Mouse (Mus musculus): Measurements from ENCODE around the gene Ndp.

The Ndp gene

DNA sequence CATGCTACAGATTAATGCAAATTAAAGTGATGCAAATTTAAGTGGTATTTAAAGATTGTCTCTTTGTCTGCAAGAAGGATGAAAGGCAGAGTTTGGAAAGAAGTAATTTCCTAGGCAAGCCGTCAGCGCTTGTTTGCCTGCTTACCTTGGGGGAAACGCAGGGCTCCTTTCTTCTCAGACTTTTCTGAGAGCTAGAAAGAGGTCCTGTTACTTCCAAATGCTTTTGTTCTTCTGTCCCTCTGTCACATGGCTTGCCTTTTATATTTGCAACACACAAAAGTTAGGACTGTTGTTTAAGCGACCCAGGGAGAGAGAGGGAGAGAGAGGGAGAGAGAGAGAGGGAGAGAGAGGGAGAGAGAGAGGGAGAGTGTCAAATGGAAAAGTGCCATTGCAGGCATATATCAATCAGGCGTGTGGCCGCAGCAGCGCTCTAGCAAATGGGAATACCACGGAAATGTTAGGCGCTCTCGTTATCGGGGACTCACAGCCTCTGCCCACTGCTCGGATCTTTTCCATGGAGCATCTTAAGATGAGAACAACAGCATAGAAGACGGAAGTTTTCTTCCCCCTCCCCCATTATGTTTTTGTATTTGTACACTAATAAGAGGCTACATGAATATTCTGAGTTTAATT is at the start of gene Ndp:
Ndp (minus strand) TSS at position 534 of the 633 bp plus-strand sequence.
- no peak for DNase-seq

- no peak for DNase-seq
These were observed 43.2 kb upstream of the Ndp start for GRCm38 (mm10) chrX:16954767-16955166.

DNA sequence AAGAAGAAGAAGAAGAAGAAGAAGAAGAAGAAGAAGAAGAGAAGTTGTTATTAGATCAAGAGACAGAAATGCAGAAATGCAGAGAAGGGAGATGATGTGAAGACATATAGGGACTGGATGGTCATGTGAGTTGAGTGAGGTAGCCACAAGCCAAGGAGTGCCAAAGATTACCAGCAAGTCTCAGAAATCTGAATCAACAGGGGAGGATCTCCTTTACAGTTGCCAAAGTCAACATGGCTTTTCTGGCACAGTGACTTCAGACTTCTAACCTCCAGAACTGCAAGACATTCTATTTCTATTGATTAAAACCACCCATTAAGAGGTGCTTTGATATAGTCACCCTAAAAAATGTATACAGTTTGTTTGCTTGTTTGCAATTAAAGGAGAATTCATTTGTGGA is 6.4 kb upstream of the Ndp start:
- no peak for DNase-seq

GRCm38 (mm10) chrX:16913118-16913517 is 1.5 kb upstream of the Ndp start:
- no peak for DNase-seq

DNA sequence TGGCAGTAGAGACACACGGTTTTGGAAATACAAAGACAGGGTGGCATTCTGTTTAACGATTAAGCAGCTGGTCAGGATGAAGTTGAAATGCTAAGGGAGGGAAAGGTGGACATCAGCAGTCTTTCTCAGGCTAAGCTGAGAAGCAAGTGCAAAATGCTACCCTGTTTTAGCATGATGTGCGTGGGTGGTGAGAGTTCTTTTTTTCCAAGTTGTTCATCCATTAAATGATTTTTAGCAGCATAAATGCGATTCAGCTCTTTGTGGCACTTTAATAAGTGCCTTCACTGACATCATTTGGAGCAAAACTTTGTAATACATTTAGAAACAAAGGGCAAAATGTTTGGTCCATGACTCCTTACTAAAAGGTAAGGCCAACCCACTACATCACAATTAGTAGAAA is 337 bp upstream of the Ndp start:
- DNase-seq, result no peak

GRCm38 (mm10) chrX:16910211-16911095 is 1.1 kb downstream of the Ndp start:
- DNase-seq, result no peak

GRCm38 (mm10) chrX:16908652-16909051 is 2.9 kb downstream of the Ndp start:
- DNase-seq, result no peak

DNA sequence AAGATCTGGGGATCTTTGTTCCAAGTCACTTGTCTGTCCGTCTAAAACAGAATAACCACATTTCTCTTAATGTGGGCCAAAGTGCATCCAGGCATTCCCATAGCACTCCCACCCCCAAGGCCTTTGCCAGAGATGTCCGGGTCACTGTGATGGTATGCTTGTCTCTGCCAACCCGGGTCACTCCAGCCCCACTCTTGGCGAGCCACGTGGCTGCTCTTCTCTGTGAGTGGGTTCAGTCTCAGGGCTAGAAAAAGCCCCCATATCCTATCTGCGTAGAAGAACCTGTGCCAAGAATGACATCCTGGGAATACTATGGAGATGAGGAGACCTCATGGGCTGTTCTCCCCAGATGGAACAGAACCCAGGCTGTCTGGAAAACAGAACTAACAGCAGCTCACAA is 4.0 kb downstream of the Ndp start:
- DNase-seq, result no peak

DNA sequence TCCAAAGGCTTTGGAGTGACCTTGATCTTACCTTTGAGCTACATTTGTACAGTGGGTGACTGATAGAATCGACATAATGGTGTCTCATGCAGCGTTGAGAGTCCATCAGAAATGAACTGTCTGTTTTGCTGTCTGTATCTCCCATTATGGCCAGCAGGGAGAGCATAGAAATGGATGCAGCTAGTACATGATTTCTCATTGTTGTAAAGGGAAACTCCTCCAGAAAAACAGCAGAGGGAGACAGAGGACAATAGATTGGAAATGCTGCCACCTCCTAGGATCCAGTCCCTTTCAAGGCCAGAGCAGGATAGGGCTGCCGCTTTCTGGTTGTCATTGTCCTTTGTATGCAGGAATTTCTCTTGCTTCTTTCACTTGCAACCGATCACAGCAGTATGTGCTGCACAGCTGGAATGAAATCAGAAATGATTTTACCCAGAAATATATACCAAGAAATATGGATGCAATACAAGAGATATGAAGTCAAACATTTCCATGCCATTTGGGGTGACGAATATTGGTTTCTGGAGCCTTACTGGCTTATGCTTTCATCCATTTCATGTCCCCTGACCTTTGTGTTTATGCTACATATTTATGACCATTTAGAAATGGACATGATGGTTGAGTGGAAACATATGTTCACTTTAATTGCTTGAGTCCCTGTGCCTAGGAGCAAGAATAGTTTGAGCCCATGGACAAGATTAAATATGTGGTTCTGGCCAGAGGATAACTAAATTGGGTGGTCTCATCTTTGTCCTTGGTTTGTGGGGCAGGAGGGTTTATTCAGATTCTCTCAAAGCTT is 17.0 kb downstream of the Ndp start:
- DNase-seq, result no peak

GRCm38 (mm10) chrX:16867640-16868314 is 43.8 kb downstream of the Ndp start:
- DNase-seq, result no peak

DNA sequence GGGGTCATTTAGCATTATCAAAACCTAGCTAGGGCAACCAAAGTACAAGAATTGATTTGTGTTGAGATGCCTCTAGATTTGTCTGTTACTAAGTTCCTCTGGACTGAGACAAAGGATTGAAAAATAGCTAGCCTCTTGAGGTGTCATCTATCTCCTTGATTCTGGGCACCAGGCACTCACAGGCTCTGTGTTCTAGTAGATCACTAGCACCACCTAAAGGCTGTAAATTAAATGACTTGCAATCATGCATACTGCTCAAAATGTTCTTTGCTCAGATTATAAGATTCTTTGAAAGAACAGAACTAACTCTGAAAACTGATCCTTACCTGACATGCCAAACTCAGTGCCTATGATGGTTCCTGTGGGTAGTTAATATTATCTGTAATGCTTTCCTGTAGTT is 51.3 kb downstream of the Ndp start:
- DNase-seq, result no peak

DNA sequence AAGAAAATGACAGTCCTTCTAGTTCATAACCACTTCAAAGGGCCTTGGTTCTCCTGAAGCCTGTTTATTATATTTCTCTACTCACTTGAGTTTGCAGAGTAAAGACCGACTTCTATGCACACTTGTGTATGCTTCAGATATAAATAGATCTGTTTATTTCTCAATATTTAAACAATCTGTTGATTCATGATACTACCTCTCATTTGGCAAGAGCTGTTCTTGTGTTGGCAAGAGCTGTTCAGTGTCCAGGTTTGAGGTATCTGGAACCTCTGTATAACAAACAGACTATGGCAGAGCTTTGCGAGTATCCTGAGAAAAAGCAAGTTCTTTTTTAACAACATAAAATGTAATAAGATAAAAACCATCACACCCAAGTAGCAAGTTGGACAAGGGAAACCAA is 65.5 kb downstream of the Ndp start:
- no peak for DNase-seq

DNA sequence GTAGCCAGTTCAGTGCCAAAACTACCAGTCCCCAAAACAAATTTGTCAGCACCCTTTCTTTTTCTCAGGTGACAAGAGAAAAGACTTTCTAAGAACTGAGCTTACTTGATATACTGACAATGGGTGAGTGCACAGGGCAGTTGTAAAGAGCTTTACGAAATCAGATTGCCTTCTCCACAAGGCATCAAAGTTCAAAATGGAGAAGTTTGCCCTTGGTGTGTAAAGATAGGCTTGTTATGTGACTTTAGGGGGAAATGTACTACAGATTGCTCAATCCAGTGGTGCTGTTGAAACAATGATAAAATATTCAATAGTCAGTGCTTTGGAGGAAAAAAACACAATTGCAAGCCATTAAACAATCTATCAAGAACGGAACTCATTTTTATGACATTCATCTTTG is 70.1 kb downstream of the Ndp start:
- no peak for DNase-seq

GRCm38 (mm10) chrX:16837293-16837692 is 74.3 kb downstream of the Ndp start:
- no peak for DNase-seq

DNA sequence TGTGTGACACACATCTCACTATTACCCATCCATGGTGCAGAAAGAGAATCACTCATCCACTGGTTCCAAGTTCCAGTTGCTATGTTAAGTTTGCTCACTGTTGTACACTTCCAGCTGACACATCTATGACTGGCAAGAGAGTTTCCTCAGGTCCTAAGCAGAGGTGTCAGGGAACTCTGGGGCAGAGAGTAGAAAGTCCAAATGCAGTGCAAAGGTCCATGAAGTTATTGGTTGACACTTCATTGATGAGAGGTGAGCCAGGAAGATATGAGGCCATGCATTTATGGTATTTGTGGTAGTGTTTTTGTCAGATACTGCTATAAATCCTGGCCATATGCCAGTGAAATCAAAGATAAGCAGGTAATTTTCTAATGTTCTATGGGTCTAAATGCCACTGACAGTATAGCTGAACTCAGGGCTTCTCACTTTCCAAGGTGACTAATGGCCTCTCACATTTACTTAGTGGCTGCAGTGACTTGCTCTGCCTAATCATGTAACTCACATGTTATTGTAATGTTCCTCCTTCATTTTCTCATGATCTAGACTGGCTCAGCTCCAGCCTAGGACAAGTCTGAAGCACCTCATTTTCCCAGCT is 75.0 kb downstream of the Ndp start:
- no peak for DNase-seq
